Mouse (Mus musculus) macrophage (primary cell): ENCODE data around the gene Cfdp1. TPM values are rescaled to one million over a fixed set of nuclear protein-coding genes. Genes with fewer than 3 reads are reported as not detected.

Experiments used
- H3K27ac ChIP-seq: fragments of 350-480 bp; formaldehyde crosslinking; 2 replicates; pipeline ENCODE4 v1.9.0; 2021
- H3K36me3 ChIP-seq: fragments of 350-480 bp; formaldehyde crosslinking; 2 replicates; pipeline ENCODE4 v1.9.0; 2021; ENCODE audit errors: inconsistent target
- H3K4me3 ChIP-seq: fragments of 350-480 bp; formaldehyde crosslinking; 2 replicates; pipeline ENCODE4 v1.9.0; 2021; ENCODE audit errors: inconsistent target
- H3K79me2 ChIP-seq: fragments of 350-480 bp; formaldehyde crosslinking; 2 replicates; pipeline ENCODE4 v1.9.0; 2021; ENCODE audit errors: inconsistent target
- WGBS: methylation state at CpG from one replicate; pipeline ENCODE4 v1.1.7; 2026; ENCODE audit warnings: inconsistent platforms; ENCODE audit not compliant: missing documents; 5-methylcytosine and 5-hydroxymethylcytosine counted together
- polyA plus RNA-seq: library from polyadenylated mRNA; stranded (reverse); fragments of 250-400 nt; gene quantifications from 3 replicates; pipeline ENCODE4 v1.2.4, GENCODE M21; 2018; ENCODE audit warnings: inconsistent platforms

The Cfdp1 gene
- polyA plus RNA-seq, 1 experiment from 2014 or later: 192 TPM

- 97% methylated on average over 7 of the region's 7 CpGs for WGBS
- H3K79me2 ChIP-seq: no peaks in the 10 kb centered on the region
- H3K4me3 ChIP-seq: no peak overlapping the region
- no peak overlapping the region for H3K27ac ChIP-seq
- peaks cover 7% of the 10 kb centered on the region; the same call in 1 of the 2 replicates for H3K36me3 ChIP-seq
Observed at GRCm38 (mm10) chr8:111778801-111779200, 75.3 kb downstream of the Cfdp1 start.

GRCm38 (mm10) chr8:111776492-111776891 is 77.6 kb downstream of the Cfdp1 start:
- Histone ChIP-seq H3K36me3 (peaks cover 7% of the 10 kb centered on the region; the same call in 1 of the 2 replicates), H3K4me3 (no peak overlapping the region)

GRCm38 (mm10) chr8:111775766-111776165 is 78.3 kb downstream of the Cfdp1 start:
- Histone ChIP-seq H3K4me3 (no peak overlapping the region), H3K36me3 (peaks cover 7% of the 10 kb centered on the region; the same call in 1 of the 2 replicates), H3K27ac (no peak overlapping the region), H3K79me2 (no peaks in the 10 kb centered on the region)
- 93% methylated on average over 6 of the region's 6 CpGs for WGBS

More at GRCm38 (mm10) chr8:111776492-111776891, 77.6 kb downstream of the Cfdp1 start:
- no peaks in the 10 kb centered on the region for H3K79me2 ChIP-seq
- 83% methylated on average over 3 of the region's 4 CpGs for WGBS
- H3K27ac ChIP-seq: no peak overlapping the region

DNA sequence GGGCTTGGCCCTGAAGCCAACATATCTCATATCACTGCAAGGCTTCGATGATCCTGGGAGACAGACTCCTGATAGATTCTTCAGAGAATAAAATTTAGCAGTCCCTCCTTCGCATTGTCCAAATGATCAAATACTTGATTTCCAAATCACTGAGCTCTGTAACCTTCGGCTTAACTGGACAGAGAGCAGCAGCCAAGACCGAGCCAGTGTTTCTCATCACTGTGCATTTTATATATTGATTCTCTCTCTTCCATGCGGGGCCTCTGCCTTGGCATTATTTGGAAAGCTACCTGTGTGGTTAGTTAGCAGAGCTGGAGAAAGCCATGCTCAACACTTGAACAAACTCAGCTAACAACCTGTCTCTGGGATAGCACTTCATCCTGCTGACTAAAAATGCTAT is 80.6 kb downstream of the Cfdp1 start:
- 94% methylated on average over 5 of the region's 5 CpGs for WGBS
- Histone ChIP-seq H3K79me2 (no peaks in the 10 kb centered on the region), H3K27ac (no peak overlapping the region), H3K36me3 (peaks cover 12% of the 10 kb centered on the region; the same call in 1 of the 2 replicates), H3K4me3 (no peak overlapping the region)

GRCm38 (mm10) chr8:111773057-111773456 is 81.0 kb downstream of the Cfdp1 start:
- no peak overlapping the region for H3K4me3 ChIP-seq
- H3K27ac ChIP-seq: no peak overlapping the region
- 96% methylated on average over 7 of the region's 7 CpGs for WGBS
- H3K79me2 ChIP-seq: no peaks in the 10 kb centered on the region
- H3K36me3 ChIP-seq: peaks cover 14% of the 10 kb centered on the region; the same call in 1 of the 2 replicates

DNA sequence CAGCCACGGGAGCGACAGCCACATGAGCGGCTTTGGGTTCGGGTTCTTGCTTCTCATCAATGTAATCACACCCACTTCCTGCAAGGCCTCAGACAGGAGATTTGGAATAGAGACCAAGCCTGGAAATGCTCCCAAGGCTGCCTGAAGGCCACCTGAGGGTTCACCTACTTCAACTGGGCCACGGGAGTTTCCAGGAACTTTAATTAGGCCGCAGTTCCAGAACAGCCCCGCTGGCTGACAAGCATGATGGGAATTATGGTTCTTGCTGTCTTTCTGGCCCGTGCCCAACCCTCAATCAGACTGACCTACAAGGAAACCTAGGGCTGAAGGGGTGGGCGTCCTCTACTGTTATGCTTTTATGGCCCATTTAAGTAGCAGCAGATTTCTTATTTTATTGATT is 82.0 kb downstream of the Cfdp1 start:
- Histone ChIP-seq H3K79me2 (no peaks in the 10 kb centered on the region), H3K36me3 (peaks cover 13% of the 10 kb centered on the region; the same call in 1 of the 2 replicates), H3K4me3 (no peak overlapping the region), H3K27ac (no peak overlapping the region)
- 100% methylated on average over 9 of the region's 9 CpGs for WGBS

DNA sequence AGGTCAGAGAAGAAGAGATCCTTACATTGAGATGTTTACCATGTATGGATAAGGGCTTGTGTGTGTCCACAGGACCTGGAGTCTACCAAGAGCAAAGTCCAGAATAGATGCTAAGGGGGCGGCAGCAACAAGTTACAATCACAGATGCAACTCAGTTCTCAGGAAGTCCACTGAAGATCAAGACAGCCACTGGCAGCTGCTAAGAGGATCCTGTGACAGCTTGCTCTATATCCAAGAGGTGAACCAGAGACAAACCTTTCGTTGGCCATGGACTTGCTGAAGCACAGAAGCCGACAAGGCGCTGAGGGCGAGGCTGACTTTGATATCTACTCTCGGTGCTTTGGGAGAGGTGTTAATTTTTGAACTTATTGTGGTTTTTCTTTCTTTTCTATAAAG is 82.5 kb downstream of the Cfdp1 start:
- Histone ChIP-seq H3K4me3 (no peak overlapping the region), H3K79me2 (no peaks in the 10 kb centered on the region), H3K36me3 (peaks cover 13% of the 10 kb centered on the region; the same call in 1 of the 2 replicates), H3K27ac (no peak overlapping the region)
- over 99% methylated on average over 6 of the region's 6 CpGs for WGBS

DNA sequence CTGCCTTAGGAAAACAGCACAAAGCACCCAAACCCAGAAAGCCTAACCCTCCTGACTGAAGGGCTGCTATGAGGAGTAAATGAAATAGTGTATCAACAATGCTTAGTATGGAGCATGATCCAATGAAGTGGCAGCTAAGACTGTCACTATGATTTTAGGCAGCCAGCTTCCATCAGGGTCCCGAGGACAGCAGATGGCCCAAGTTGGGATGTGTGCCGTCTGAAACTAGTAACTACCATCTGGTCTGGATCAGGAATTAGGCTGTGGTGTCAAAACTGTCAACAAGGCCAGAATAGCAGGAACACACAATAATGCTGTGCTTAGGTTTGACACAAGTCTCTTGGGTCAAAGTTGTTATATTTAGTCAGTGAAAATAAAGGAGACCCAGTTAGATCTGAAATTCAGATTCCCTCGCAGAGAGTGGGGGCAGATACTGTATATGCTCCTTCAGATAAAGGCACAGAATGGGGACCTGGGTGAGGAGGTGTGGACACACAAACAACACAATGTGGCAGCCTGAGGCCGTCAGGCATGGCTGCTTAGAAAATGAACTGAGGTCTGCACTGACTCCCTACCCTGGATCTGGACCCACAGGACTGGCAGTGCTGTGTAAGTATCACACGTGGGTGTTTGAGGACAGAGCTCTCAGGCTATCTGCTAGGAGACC is 83.0 kb downstream of the Cfdp1 start:
- WGBS: 95% methylated on average over 5 of the region's 5 CpGs
- peaks cover 17% of the 10 kb centered on the region; the same call in 1 of the 2 replicates for H3K36me3 ChIP-seq
- no peak overlapping the region for H3K4me3 ChIP-seq
- no peaks in the 10 kb centered on the region for H3K79me2 ChIP-seq
- no peak overlapping the region for H3K27ac ChIP-seq

- Histone ChIP-seq H3K36me3 (peaks cover 17% of the 10 kb centered on the region; the same call in 1 of the 2 replicates), H3K79me2 (no peaks in the 10 kb centered on the region), H3K27ac (no peak overlapping the region), H3K4me3 (no peak overlapping the region)
- 94% methylated on average over 12 of the region's 12 CpGs for WGBS
Observed at GRCm38 (mm10) chr8:111769764-111770428, 84.2 kb downstream of the Cfdp1 start.

DNA sequence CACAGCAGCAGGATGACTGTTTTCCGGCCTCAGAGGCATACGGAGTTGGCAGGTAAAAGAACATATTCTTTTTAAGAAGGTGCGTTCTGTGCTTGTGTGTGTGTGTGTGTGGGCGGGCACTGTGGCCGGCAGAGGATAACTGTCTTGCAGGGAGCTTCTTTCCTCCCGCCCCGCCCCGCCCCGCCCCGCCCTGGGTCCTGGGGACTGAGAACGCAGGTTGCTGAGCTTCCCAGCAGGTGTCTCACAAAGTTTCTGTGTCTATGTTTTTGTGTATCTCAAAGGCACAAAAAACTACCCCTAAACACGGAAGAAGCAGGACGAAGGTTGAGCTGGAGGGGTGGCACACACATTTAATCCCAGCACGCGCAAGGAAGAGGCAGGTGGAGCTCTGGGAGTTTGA is 84.8 kb downstream of the Cfdp1 start:
- no peaks in the 10 kb centered on the region for H3K79me2 ChIP-seq
- 98% methylated on average over 13 of the region's 15 CpGs for WGBS
- H3K27ac ChIP-seq: no peak overlapping the region
- no peak overlapping the region for H3K4me3 ChIP-seq
- H3K36me3 ChIP-seq: peaks cover 17% of the 10 kb centered on the region; the same call in 1 of the 2 replicates

DNA sequence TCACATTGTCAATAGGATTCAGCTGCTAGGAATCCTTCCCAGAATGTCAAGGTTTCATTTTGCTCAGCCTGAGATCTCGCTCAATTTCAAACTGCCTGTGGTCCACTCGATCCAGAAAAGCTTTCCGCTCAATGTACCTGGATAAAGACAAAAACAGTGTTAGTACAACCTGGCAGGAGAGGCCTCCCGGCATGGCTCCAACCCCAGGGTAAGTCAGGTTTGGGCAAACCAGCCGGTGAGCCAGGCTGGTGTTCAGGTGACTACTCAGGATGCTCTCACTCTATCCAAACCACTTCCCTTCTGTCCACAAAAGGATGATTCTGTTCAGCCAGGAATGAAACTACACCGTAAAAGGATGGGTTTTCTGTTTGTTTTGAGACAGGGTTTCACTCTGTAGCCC is 85.4 kb downstream of the Cfdp1 start:
- Histone ChIP-seq H3K4me3 (no peak overlapping the region), H3K79me2 (no peaks in the 10 kb centered on the region), H3K27ac (no peak overlapping the region), H3K36me3 (peaks cover 17% of the 10 kb centered on the region; the same call in 1 of the 2 replicates)
- 95% methylated on average over 6 of the region's 6 CpGs for WGBS

- 95% methylated on average over 4 of the region's 4 CpGs for WGBS
- Histone ChIP-seq H3K79me2 (no peaks in the 10 kb centered on the region), H3K4me3 (no peak overlapping the region), H3K36me3 (peaks cover 17% of the 10 kb centered on the region; the same call in 1 of the 2 replicates), H3K27ac (no peak overlapping the region)
Observed at GRCm38 (mm10) chr8:111765616-111766015, 88.5 kb downstream of the Cfdp1 start.

GRCm38 (mm10) chr8:111765096-111765495 is 89.0 kb downstream of the Cfdp1 start:
- no peak overlapping the region for H3K4me3 ChIP-seq
- no peaks in the 10 kb centered on the region for H3K79me2 ChIP-seq
- H3K36me3 ChIP-seq: peaks cover 17% of the 10 kb centered on the region; the same call in 1 of the 2 replicates
- 90% methylated on average over 9 of the region's 9 CpGs for WGBS
- H3K27ac ChIP-seq: no peak overlapping the region

DNA sequence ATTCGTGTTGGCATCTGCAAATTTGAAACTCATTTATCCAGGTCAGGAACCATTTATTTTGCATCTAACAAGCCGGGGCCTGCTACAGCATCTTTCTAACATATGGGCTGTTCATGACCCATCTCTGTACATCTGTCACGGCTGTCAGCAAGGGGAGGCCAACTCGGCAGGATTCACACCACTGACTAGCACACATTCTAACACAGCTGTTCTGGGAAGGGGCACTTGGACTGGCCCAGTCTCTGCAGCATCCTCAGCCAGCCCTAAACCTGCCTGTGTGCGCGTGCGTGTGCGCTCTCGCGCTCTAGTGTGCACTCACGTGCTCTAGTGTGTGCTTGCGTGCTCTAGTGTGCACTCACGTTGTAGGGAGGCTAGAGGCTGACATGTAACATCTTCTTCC is 93.4 kb downstream of the Cfdp1 start:
- Histone ChIP-seq H3K36me3 (no peaks in the 10 kb centered on the region), H3K79me2 (no peaks in the 10 kb centered on the region), H3K27ac (no peak overlapping the region), H3K4me3 (no peak overlapping the region)
- WGBS: 92% methylated on average over 13 of the region's 13 CpGs

- Histone ChIP-seq H3K36me3 (no peaks in the 10 kb centered on the region), H3K79me2 (no peaks in the 10 kb centered on the region)
- WGBS: 96% methylated on average over 5 of the region's 5 CpGs
Observed at GRCm38 (mm10) chr8:111758817-111759216, 95.3 kb downstream of the Cfdp1 start.

More at GRCm38 (mm10) chr8:111758817-111759216, 95.3 kb downstream of the Cfdp1 start:
- Histone ChIP-seq H3K4me3 (no peak overlapping the region), H3K27ac (no peak overlapping the region)
